Mouse (Mus musculus) stomach, postnatal 0 days (tissue): ENCODE measurements at regions not wholly inside any gene's neighbourhood (a gene's known extent, or its start where the extent isn't known, plus 50 kb on each side); places are given as distances from the start of the nearest gene placed in this dataset.

ENCODE experiments used
- CTCF ChIP-seq: IDR thresholded peaks from 2 replicates; pipeline ENCODE4 v1.5.1; 2016; ENCODE audit warnings: antibody characterized with exemption, low read depth, mild to moderate bottlenecking, moderate library complexity
- EP300 ChIP-seq: optimal IDR thresholded peaks from 2 replicates; pipeline ENCODE3; 2016; ENCODE audit warnings: antibody characterized with exemption

DNA sequence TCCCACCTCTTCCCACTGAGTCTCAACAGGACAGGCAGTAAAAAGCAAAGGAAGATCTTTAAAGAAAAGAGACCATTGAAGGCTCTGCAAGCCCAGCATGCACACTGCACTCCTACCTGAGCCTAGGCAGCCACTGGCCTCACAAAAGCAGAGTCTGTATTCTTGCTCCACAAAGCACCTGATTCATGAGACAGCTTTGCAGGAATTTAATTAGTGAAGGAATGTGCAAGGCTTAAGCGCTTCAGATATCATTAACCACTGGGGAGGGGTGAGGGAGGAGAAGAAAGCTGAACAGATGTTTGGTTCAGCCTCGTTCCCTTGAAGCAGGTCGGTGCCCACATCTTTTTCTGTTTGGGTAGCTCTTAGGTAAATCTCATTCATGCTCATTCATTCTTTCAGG is 121.8 kb upstream of the Tyw5 start:
- TF ChIP-seq CTCF (no peak), EP300 (no peak)
